Mouse (Mus musculus) embryo, embryonic 9.5 days (tissue): ENCODE measurements at regions not wholly inside any gene's neighbourhood (a gene's known extent, or its start where the extent isn't known, plus 50 kb on each side); places are given as distances from the start of the nearest gene placed in this dataset.

ENCODE experiments used
- DNase-seq: peaks from one replicate; pipeline ENCODE4 v3.0.0-alpha.2; 2017; ENCODE audit errors: extremely low spot score

- DNase-seq: no peak
Measured at GRCm38 (mm10) chr13:16315689-16316088, 304.0 kb downstream of the Inhba start.

GRCm38 (mm10) chr13:16316581-16316980 is 304.9 kb downstream of the Inhba start:
- no peak for DNase-seq

- DNase-seq: no peak
Measured at GRCm38 (mm10) chr13:16317412-16317811, 305.8 kb downstream of the Inhba start.

GRCm38 (mm10) chr13:16320392-16320791 is 308.7 kb downstream of the Inhba start:
- no peak for DNase-seq

GRCm38 (mm10) chr13:16325661-16326060 is 314.0 kb downstream of the Inhba start:
- DNase-seq: no peak

- no peak for DNase-seq
Measured at GRCm38 (mm10) chr13:16341727-16342126, 330.1 kb downstream of the Inhba start.

- no peak for DNase-seq
Measured at GRCm38 (mm10) chr13:16342171-16342570, 330.5 kb downstream of the Inhba start.

GRCm38 (mm10) chr13:16343280-16343945 is 331.8 kb downstream of the Inhba start:
- no peak for DNase-seq

- DNase-seq: no peak
Measured at GRCm38 (mm10) chr13:16349353-16349752, 337.7 kb downstream of the Inhba start.

- DNase-seq: no peak
Measured at GRCm38 (mm10) chr13:16350061-16350460, 338.4 kb downstream of the Inhba start.

GRCm38 (mm10) chr13:16355316-16355715 is 343.7 kb downstream of the Inhba start:
- no peak for DNase-seq

- no peak for DNase-seq
Measured at GRCm38 (mm10) chr13:16379492-16379891, 367.8 kb downstream of the Inhba start.

GRCm38 (mm10) chr13:16379949-16380348 is 368.3 kb downstream of the Inhba start:
- no peak for DNase-seq

GRCm38 (mm10) chr13:16382936-16383511 is 371.4 kb downstream of the Inhba start:
- no peak for DNase-seq

GRCm38 (mm10) chr13:16416356-16417019 is 404.8 kb downstream of the Inhba start:
- DNase-seq: no peak

- DNase-seq: no peak
Measured at GRCm38 (mm10) chr13:16424147-16424546, 412.5 kb downstream of the Inhba start.

GRCm38 (mm10) chr13:16435436-16435835 is 423.8 kb downstream of the Inhba start:
- DNase-seq: no peak

- DNase-seq: no peak
Measured at GRCm38 (mm10) chr13:16453234-16453633, 441.6 kb downstream of the Inhba start.

GRCm38 (mm10) chr13:16459743-16460142 is 448.1 kb downstream of the Inhba start:
- no peak for DNase-seq

GRCm38 (mm10) chr13:16461681-16462080 is 450.0 kb downstream of the Inhba start:
- DNase-seq: no peak

- DNase-seq: no peak
Measured at GRCm38 (mm10) chr13:16464823-16465222, 453.2 kb downstream of the Inhba start.

GRCm38 (mm10) chr13:16465317-16465716 is 453.7 kb downstream of the Inhba start:
- DNase-seq: no peak

- no peak for DNase-seq
Measured at GRCm38 (mm10) chr13:16465812-16466211, 454.2 kb downstream of the Inhba start.
